Mouse (Mus musculus): ENCODE results near the gene Cep290. TPM values are rescaled to one million over a fixed set of nuclear protein-coding genes. Genes with fewer than 3 reads are reported as not detected.

The Cep290 gene
- polyA plus RNA-seq, 1 experiment: 0.89 TPM

Other genes starting within 250 kb of the Cep290 start
- gene Gm4301, start 151.9 kb upstream of the Cep290 start, polyA plus RNA-seq (2012; fragmentation: generic; extraction: Trizol): not detected
- not detected for gene Gm4302, start 146.7 kb upstream of the Cep290 start, polyA plus RNA-seq (2012; fragmentation: generic; extraction: Trizol)
- not detected for gene Gm4303, start 141.6 kb upstream of the Cep290 start, polyA plus RNA-seq (2012; fragmentation: generic; extraction: Trizol)
- gene Gm4305, start 136.5 kb upstream of the Cep290 start, polyA plus RNA-seq (2012; fragmentation: generic; extraction: Trizol): not detected
- not detected for gene Gm4307, start 126.2 kb upstream of the Cep290 start, polyA plus RNA-seq (2012; fragmentation: generic; extraction: Trizol)
- not detected for gene Gm4312, start 105.0 kb upstream of the Cep290 start, polyA plus RNA-seq (2012; fragmentation: generic; extraction: Trizol)
- 2.1 TPM for gene Tmtc3, start 208 bp upstream of the Cep290 start, polyA plus RNA-seq (2012; fragmentation: generic; extraction: Trizol)
- gene 4930430F08Rik, start 102.9 kb downstream of the Cep290 start, polyA plus RNA-seq (2012; fragmentation: generic; extraction: Trizol): 9.5 TPM
- gene 1700017N19Rik, start 102.9 kb downstream of the Cep290 start, polyA plus RNA-seq (2012; fragmentation: generic; extraction: Trizol): not detected